ENCODE assay signal across 9 mouse cellular contexts in the genomic region with DNA sequence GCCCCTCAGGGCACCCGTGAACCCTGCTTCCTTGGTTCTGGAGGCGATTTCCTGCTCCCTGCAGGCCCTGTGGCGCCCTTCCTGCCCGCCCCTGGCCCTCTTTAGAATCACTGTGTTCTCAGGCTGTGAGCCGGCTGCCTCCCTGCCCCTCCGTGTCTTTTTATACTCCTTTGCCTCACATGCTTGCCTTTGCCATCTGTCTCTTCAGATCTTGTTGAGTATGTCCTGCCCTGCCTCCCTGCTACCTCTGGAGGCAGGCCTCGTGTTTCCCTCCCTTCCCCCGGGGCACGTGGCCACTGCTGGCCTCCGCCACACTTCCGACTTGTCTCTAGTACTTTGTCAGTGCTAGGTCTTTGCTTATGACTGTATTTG. TPM values are rescaled to one million over a fixed set of nuclear protein-coding genes. Genes with fewer than 3 reads are reported as not detected.
A peak's percentile ranks its signal among the peaks of the same experiment; 100 is the strongest.
DNase-seq lines count a peak whose midpoint lies in the region; ATAC-seq lines count a peak whose summit lies in the region.
"Had no signal": no experiment of that assay in that cellular context is flagged by ENCODE, and none has a peak within 500 bp of the region (broad histone marks: within the 10 kb centered on the region; RNA-seq: fewer than 3 reads in every experiment).

No protein-coding gene starts in this region.

- DNase-seq in gastrocnemius, adult 18-20 months (ENCODE audit: low spot score) = peak; percentile 79
- no peak for DNase-seq in gastrocnemius, postnatal 4 days (ENCODE audit: low spot score in 2 of 2)
- peak; percentile 86 for DNase-seq in cerebellum, adult 11-12 months
- peak; percentile 73 to 86 for DNase-seq in frontal cortex, postnatal 36 days (ENCODE audit: low spot score in 2 of 2)
- DNase-seq in B cell, adult 2 months = no peak
- DNase-seq in Muller cell, postnatal 12 days (ENCODE audit: inconsistent ontology term) = no peak

- H3K4me1 ChIP-seq in kidney, embryonic 16.5 days (ENCODE audit: insufficient read depth, low read length) = peaks cover 66% of the 10 kb centered on the region
- peaks cover 71% of the 10 kb centered on the region for H3K4me1 ChIP-seq in midbrain, embryonic 12.5 days

- H3K27ac ChIP-seq in kidney, embryonic 16.5 days (ENCODE audit: low read length) = peak overlapping the region; percentile 79
- H3K27ac ChIP-seq in midbrain, embryonic 12.5 days (replicated peaks) = peak overlapping the region; percentile 61
- H3K27ac ChIP-seq: liver, embryonic 14.5 days had no signal

- peak overlapping the region; percentile 55 for H3K9ac ChIP-seq in kidney, embryonic 16.5 days (replicated peaks; ENCODE audit: low read length)
- H3K9ac ChIP-seq in midbrain, embryonic 12.5 days (replicated peaks) = peak overlapping the region; percentile 43; the same call in 1 of the 2 replicates
- H3K9ac ChIP-seq: liver, embryonic 14.5 days had no signal

- peak overlapping the region; percentile 32 for H3K4me2 ChIP-seq in kidney, embryonic 16.5 days (replicated peaks; ENCODE audit: low read depth, low read length)
- H3K4me2 ChIP-seq in midbrain, embryonic 12.5 days (replicated peaks) = 0 out of 2 replicates have a peak overlapping the region, but pooled peaks have one; percentile 9

- 38% methylated on average over 11 of the region's 11 CpGs for WGBS in kidney, embryonic 16.5 days
- 43% methylated on average over 11 of the region's 11 CpGs for WGBS in midbrain, embryonic 12.5 days

- H3K4me3 ChIP-seq in kidney, embryonic 16.5 days (ENCODE audit: low read length) = no peak overlapping the region; the same call in 1 of the 2 replicates
- no peak overlapping the region for H3K4me3 ChIP-seq in midbrain, embryonic 12.5 days

- H3K9me3 ChIP-seq in kidney, embryonic 16.5 days (ENCODE audit: low read length) = no peaks in the 10 kb centered on the region
- H3K9me3 ChIP-seq in midbrain, embryonic 12.5 days = no peaks in the 10 kb centered on the region

- ATAC-seq in kidney, embryonic 16.5 days (ENCODE audit: low FRiP score, low TSS enrichment) = 0 out of 2 replicates have a peak, but pooled peaks have one; percentile 13
- no peak for ATAC-seq in midbrain, embryonic 12.5 days (ENCODE audit: low FRiP score, low read depth)

- no peaks in the 10 kb centered on the region for H3K27me3 ChIP-seq in kidney, embryonic 16.5 days (ENCODE audit: insufficient read depth, low read length)
- H3K27me3 ChIP-seq in midbrain, embryonic 12.5 days = no peaks in the 10 kb centered on the region

- no peaks in the 10 kb centered on the region for H3K36me3 ChIP-seq in kidney, embryonic 16.5 days (ENCODE audit: insufficient read depth, low read length)
- peaks cover 6% of the 10 kb centered on the region; the same call in 1 of the 2 replicates for H3K36me3 ChIP-seq in midbrain, embryonic 12.5 days

RNA-seq across cellular contexts. Expression of a gene that starts 6.2 kb away (rescaled TPM):
- total RNA-seq in gastrocnemius, adult 18-20 months (2021) = 10 to 100 TPM; 52.1 to 53.3 TPM
- total RNA-seq in gastrocnemius, postnatal 4 days (2021) = 100 to 1,000 TPM; 134 to 144 TPM
- 91.5 and 92.9 TPM in 2 replicates for polyA plus RNA-seq in kidney, embryonic 16.5 days (2015; fragmentation: Nextera tagmentation; extraction: Ambion mirVana)
- 63.7 and 68.9 TPM in 2 replicates for polyA plus RNA-seq in midbrain, embryonic 12.5 days (2016; fragmentation: Nextera tagmentation; extraction: Ambion mirVana)

Comparison
In these comparisons a context has a peak if more than half of its experiments do, and no peak if none do; other contexts are left out.
1. DNase-seq: peak in gastrocnemius, adult 18-20 months (single experiment), cerebellum, adult 11-12 months (single experiment) and frontal cortex, postnatal 36 days (2 of 2); none in gastrocnemius, postnatal 4 days (0 of 2), B cell, adult 2 months (0 of 2) and Muller cell, postnatal 12 days (single experiment).